Mouse (Mus musculus): ENCODE data around the gene Myadml2.

The Myadml2 gene

GRCm38 (mm10) chr11:120660301-120661075 lies 12.5 kb upstream of the Myadml2 start:
- DNase-seq (ENCODE audit: low read depth, low spot score) = no peak

- no peak for DNase-seq (ENCODE audit: low read depth, low spot score)
These were observed 11.7 kb upstream of the Myadml2 start for GRCm38 (mm10) chr11:120659509-120660300.

GRCm38 (mm10) chr11:120658876-120659410 lies 11.0 kb upstream of the Myadml2 start:
- DNase-seq (ENCODE audit: low read depth, low spot score) = peak; percentile 36

GRCm38 (mm10) chr11:120657301-120657700 lies 9.3 kb upstream of the Myadml2 start:
- DNase-seq (ENCODE audit: low read depth, low spot score) = no peak

GRCm38 (mm10) chr11:120654741-120655140 lies 6.8 kb upstream of the Myadml2 start:
- no peak for DNase-seq (ENCODE audit: low read depth, low spot score)

- no peak for DNase-seq (ENCODE audit: low read depth, low spot score)
These were observed 3.9 kb upstream of the Myadml2 start for GRCm38 (mm10) chr11:120651872-120652271.

- no peak for DNase-seq (ENCODE audit: low read depth, low spot score)
These were observed 719 bp downstream of the Myadml2 start for GRCm38 (mm10) chr11:120647047-120647830.

GRCm38 (mm10) chr11:120643601-120643987 lies 4.4 kb downstream of the Myadml2 start, which contains the start of gene Pycr1:
Gene Pycr1 (minus strand): TSS chr11:120643769.
- peak; percentile 62 for DNase-seq (ENCODE audit: low read depth, low spot score)

GRCm38 (mm10) chr11:120642939-120643600 lies 4.9 kb downstream of the Myadml2 start:
- no peak for DNase-seq (ENCODE audit: low read depth, low spot score)

GRCm38 (mm10) chr11:120641869-120642268 lies 6.1 kb downstream of the Myadml2 start:
- DNase-seq (ENCODE audit: low read depth, low spot score) = no peak

- DNase-seq (ENCODE audit: low read depth, low spot score) = no peak
These were observed 6.7 kb downstream of the Myadml2 start for GRCm38 (mm10) chr11:120641255-120641654.

- no peak for DNase-seq (ENCODE audit: low read depth, low spot score)
These were observed 13.1 kb downstream of the Myadml2 start for GRCm38 (mm10) chr11:120634810-120635209.

GRCm38 (mm10) chr11:120633520-120634343 lies 14.2 kb downstream of the Myadml2 start, which contains the start of gene Mafg:
Gene Mafg (minus strand): TSS chr11:120633600.
- peak; percentile 85 for DNase-seq (ENCODE audit: low read depth, low spot score)

- DNase-seq (ENCODE audit: low read depth, low spot score) = no peak
These were observed 15.1 kb downstream of the Myadml2 start for GRCm38 (mm10) chr11:120632559-120633519.

GRCm38 (mm10) chr11:120631726-120632448 lies 16.1 kb downstream of the Myadml2 start:
- DNase-seq (ENCODE audit: low read depth, low spot score) = no peak

GRCm38 (mm10) chr11:120630881-120631725 lies 16.9 kb downstream of the Myadml2 start:
- DNase-seq (ENCODE audit: low read depth, low spot score) = no peak

GRCm38 (mm10) chr11:120630401-120630871 lies 17.5 kb downstream of the Myadml2 start:
- DNase-seq (ENCODE audit: low read depth, low spot score) = no peak

All from retina, adult 2 months (tissue).